Mouse (Mus musculus) heart, adult 2 months (tissue): ENCODE measurements around the gene Urm1.

Source experiments
- CTCF ChIP-seq: fragments of 200-600 bp; IDR thresholded peaks from 2 replicates; pipeline ENCODE4 v1.8.1; 2022; ENCODE audit warnings: antibody characterized with exemption, mild to moderate bottlenecking, moderate library complexity
- POLR2A ChIP-seq: fragments of 200-500 bp; IDR thresholded peaks from 2 replicates; pipeline ENCODE4 v1.6.1; 2011; ENCODE audit warnings: mild to moderate bottlenecking, low read depth, low read length, control low read depth; ENCODE audit not compliant: insufficient read depth

GRCm38 (mm10) chr2:29889066-29889944, 69.4 kb downstream of the Urm1 start, which contains the start of gene Odf2:
- peak; percentile 63 for TF ChIP-seq POLR2A
- no peak for TF ChIP-seq CTCF
